Mouse (Mus musculus): ENCODE data around the gene Rdh9. TPM values are rescaled to one million over a fixed set of nuclear protein-coding genes. Genes with fewer than 3 reads are reported as not detected.
A peak's percentile ranks its signal among the peaks of the same experiment; 100 is the strongest.

Gene Rdh9
- 0.16 TPM in 1 of 2 replicates, not detected in the other for polyA plus RNA-seq (2016; fragmentation: Nextera tagmentation; extraction: Ambion mirVana)

DNA sequence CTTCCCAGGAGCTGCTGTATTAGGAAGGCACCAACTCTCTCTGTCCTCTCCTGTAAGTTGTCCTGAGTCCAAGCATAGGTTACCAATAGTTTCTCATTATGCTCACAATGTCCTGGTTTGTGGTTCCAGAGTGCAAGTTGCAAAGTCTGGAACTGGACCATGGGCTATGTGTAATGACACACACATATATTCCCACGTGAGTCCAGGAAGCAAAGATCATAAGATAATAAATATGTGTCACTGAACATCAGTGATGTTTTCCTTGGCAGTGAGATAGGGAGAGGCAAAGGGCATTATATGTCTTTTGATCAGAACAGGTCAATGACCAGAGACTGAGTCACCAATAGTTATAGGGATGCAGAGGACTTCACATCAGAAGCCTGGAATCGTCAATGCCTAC lies at the start of gene Rdh9:
Gene Rdh9, plus strand, starts transcription at position 376 of the 400 bp plus-strand sequence.
- Histone ChIP-seq H3K27me3 (no peaks in the 10 kb centered on the region), H3K4me1 (no peaks in the 10 kb centered on the region), H3K36me3 (no peaks in the 10 kb centered on the region), H3K27ac (replicated peaks) (no peak within 1 kb of the TSS), H3K9ac (replicated peaks) (no peak within 1 kb of the TSS), H3K4me3 (no peak within 1 kb of the TSS), H3K9me3 (no peaks in the 10 kb centered on the region), H3K4me2 (replicated peaks) (no peak within 1 kb of the TSS)
- WGBS, result 90% methylated on average over 2 of the region's 2 CpGs
- no peak for ATAC-seq (ENCODE audit: low FRiP score, low read depth)

DNA sequence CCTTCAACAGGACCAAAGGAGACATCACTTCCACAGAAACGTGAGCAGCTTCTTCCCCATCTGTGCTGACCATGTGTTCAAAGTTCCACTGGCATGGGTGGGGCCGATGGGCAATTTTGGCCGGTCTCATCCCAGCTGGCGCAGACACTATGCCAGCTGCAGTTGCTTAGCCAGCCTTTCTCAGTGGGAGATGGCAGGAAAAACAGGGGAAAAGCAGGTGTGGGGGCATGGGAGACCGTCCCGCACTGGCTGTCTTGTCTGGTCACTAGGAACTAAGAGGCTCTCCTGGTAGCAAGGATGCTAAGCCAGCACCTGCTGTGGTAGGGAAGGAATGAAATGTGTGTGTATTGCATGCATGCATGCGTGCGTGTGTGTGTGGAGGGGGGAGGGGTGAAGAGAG lies 47.7 kb upstream of the Rdh9 start:
- Histone ChIP-seq H3K9me3 (no peaks in the 10 kb centered on the region), H3K27me3 (peaks cover 37% of the 10 kb centered on the region), H3K27ac (replicated peaks) (no peak overlapping the region), H3K4me2 (replicated peaks) (no peak overlapping the region), H3K4me3 (no peak overlapping the region), H3K36me3 (no peaks in the 10 kb centered on the region), H3K4me1 (peaks cover 12% of the 10 kb centered on the region), H3K9ac (replicated peaks) (no peak overlapping the region)
- 87% methylated on average over 8 of the region's 8 CpGs for WGBS
- ATAC-seq (ENCODE audit: low FRiP score, low read depth), result no peak

DNA sequence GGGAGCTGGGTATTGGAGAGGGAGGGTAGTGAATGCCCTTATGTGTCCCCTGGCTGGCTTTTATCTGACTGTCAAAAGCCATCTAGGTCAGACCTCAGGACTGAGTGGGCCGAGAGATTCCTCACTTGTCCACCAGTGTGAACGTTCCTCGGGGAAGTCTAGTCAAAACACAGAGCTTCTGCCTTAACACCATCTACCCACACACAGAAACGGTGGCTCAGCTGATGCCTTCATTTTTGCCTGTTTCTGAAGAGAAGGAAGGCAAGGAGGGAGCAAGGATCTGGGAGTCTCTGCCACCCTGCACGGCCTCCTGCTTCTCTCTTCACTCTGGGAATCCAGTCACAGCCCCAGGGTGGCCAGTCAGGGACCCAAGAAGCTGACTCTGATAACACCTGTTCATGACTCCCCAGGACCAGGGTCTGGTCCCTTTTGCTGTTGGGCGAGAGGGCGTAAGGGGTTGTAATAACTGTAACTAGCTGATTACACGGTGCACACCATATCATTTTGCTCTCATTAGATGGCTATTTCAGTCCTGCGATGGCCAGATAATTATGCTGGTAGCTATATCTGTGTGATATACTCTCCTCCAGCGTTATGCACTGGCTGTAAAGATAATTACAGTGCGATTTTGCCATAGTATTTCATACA lies 45.8 kb upstream of the Rdh9 start:
- no peaks in the 10 kb centered on the region for H3K9me3 ChIP-seq
- peaks cover 37% of the 10 kb centered on the region for H3K27me3 ChIP-seq
- no peak overlapping the region for H3K9ac ChIP-seq (replicated peaks)
- no peak for ATAC-seq (ENCODE audit: low FRiP score, low read depth)
- H3K4me2 ChIP-seq (replicated peaks), result no peak overlapping the region
- no peak overlapping the region for H3K4me3 ChIP-seq
- peaks cover 12% of the 10 kb centered on the region for H3K4me1 ChIP-seq
- WGBS, result 51% methylated on average over 11 of the region's 11 CpGs
- no peaks in the 10 kb centered on the region for H3K36me3 ChIP-seq
- H3K27ac ChIP-seq (replicated peaks), result no peak overlapping the region

DNA sequence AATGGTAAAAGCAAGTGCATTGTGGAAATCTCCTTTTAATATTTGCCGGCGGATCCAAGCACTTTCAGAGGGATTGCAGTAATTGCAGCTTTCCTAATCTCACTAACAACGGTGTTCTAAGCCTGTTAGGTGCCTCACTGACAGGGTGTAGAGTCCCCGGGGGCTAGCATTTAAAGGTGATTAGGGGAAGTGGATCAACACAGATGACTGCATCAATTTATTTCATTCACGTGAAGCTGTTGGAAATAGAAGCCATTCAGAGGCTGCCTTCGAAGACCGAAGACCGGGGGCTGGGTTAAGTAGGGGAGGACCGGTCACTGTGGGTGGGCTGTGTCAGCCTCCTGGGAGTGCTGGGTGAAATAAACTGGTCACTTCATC lies 45.3 kb upstream of the Rdh9 start:
- 19% methylated on average over 9 of the region's 9 CpGs for WGBS
- ATAC-seq (ENCODE audit: low FRiP score, low read depth), result no peak
- Histone ChIP-seq H3K4me2 (replicated peaks) (no peak overlapping the region), H3K4me3 (no peak overlapping the region), H3K27ac (replicated peaks) (no peak overlapping the region), H3K4me1 (peaks cover 12% of the 10 kb centered on the region), H3K9me3 (no peaks in the 10 kb centered on the region), H3K27me3 (peaks cover 32% of the 10 kb centered on the region), H3K9ac (replicated peaks) (no peak overlapping the region), H3K36me3 (no peaks in the 10 kb centered on the region)

DNA sequence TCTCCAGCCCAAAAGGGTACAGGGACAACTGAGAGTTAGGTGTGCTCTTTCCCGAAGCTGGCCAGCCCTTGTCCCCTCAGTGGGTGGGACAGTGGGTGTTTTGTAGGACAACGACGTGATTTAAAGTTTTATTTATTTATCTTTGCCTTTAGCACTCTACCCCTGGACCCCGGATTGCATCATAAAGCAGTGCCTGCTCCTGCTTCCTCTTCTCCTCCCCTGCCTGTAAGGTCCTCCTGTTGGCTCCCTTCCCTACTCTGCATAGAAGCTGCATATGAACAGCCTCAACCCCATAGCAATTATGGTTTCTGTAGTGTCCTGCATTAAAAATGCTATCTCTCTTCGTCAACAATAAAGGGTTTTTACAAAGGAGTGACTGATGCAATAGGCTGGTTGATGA lies 44.8 kb upstream of the Rdh9 start:
- no peaks in the 10 kb centered on the region for H3K9me3 ChIP-seq
- WGBS, result 37% methylated on average over 5 of the region's 5 CpGs
- no peak overlapping the region for H3K9ac ChIP-seq (replicated peaks)
- H3K27ac ChIP-seq (replicated peaks), result no peak overlapping the region
- no peaks in the 10 kb centered on the region for H3K36me3 ChIP-seq
- peaks cover 31% of the 10 kb centered on the region for H3K27me3 ChIP-seq
- H3K4me1 ChIP-seq, result peaks cover 12% of the 10 kb centered on the region
- ATAC-seq (ENCODE audit: low FRiP score, low read depth), result no peak
- no peak overlapping the region for H3K4me3 ChIP-seq
- H3K4me2 ChIP-seq (replicated peaks), result no peak overlapping the region

DNA sequence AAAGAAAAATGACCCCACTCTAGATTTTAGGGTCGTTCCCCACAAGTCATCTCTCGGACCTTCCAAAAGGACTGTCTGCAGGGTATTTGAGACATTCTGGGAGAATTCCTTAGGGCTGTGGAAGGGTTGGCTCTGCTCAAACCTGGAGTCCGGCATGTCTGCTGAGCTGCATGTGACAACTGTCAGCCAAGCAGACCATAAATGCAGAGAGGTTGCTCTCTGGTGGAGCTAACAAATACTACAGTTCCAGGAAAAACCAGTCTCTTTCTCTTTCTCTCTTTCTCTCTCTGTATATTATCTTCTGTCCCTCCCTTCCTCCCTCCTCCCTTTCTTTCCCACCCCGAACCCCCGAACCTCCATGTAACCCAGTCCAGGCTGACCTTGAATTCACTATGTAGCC lies 41.8 kb upstream of the Rdh9 start:
- no peaks in the 10 kb centered on the region for H3K36me3 ChIP-seq
- no peak overlapping the region for H3K9ac ChIP-seq (replicated peaks)
- H3K9me3 ChIP-seq, result no peaks in the 10 kb centered on the region
- H3K27me3 ChIP-seq, result peaks cover 9% of the 10 kb centered on the region; the same call in 1 of the 2 replicates
- WGBS, result 53% methylated on average over 5 of the region's 5 CpGs
- peaks cover 15% of the 10 kb centered on the region for H3K4me1 ChIP-seq
- H3K4me3 ChIP-seq, result no peak overlapping the region
- no peak overlapping the region for H3K27ac ChIP-seq (replicated peaks)
- no peak overlapping the region for H3K4me2 ChIP-seq (replicated peaks)
- ATAC-seq (ENCODE audit: low FRiP score, low read depth), result no peak

DNA sequence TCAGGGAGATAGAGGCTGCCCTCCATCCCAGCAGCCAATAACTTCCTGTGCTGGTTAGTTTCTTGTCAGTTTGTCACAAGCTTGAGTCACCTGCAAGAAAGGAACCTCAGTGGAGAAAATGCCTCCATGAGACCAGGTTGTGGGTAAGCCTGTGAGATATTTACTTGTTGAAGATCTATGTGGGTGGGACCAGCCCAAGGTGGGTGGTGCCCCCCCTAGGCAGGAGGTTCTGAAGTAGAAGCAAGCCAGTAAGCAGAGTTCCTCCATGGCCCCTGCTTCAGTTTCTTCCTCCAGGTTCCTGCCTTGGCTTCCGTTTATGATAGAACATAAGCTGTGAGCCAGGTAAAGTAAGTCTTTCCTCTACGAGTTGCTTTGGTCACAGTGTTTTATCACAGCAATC lies 39.9 kb upstream of the Rdh9 start:
- no peaks in the 10 kb centered on the region for H3K9me3 ChIP-seq
- no peak overlapping the region for H3K4me2 ChIP-seq (replicated peaks)
- peaks cover 15% of the 10 kb centered on the region for H3K4me1 ChIP-seq
- no peak overlapping the region for H3K27ac ChIP-seq (replicated peaks)
- H3K27me3 ChIP-seq, result peaks cover 9% of the 10 kb centered on the region; the same call in 1 of the 2 replicates
- no peaks in the 10 kb centered on the region; the same call in 1 of the 2 replicates for H3K36me3 ChIP-seq
- no peak overlapping the region for H3K4me3 ChIP-seq
- WGBS, result 85% methylated on average over 2 of the region's 2 CpGs
- no peak overlapping the region for H3K9ac ChIP-seq (replicated peaks)
- no peak for ATAC-seq (ENCODE audit: low FRiP score, low read depth)

DNA sequence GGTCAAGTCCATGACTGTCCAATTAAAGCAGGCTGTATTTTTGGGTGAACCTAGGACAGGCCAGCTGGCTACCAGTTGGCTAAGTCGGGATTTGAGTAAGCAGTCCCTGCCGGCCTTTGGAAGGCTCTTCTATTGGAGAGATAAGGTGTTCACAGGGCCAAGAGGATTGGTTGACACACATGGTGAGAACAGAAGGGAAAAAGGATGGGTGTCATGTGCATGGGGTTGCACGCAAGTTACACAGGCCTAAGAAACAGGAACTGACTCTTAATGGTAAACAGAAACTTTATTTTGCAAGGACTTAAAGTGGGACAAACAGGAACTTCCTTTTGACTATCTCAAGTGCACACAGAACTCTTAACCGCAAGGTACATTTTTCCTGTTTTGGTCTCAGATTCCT lies 39.3 kb upstream of the Rdh9 start:
- Histone ChIP-seq H3K4me3 (no peak overlapping the region), H3K9ac (replicated peaks) (no peak overlapping the region), H3K4me2 (replicated peaks) (no peak overlapping the region), H3K27ac (replicated peaks) (no peak overlapping the region), H3K36me3 (peaks cover 6% of the 10 kb centered on the region), H3K4me1 (peaks cover 14% of the 10 kb centered on the region), H3K9me3 (no peaks in the 10 kb centered on the region), H3K27me3 (peaks cover 9% of the 10 kb centered on the region; the same call in 1 of the 2 replicates)
- 76% methylated on average over 4 of the region's 4 CpGs for WGBS
- no peak for ATAC-seq (ENCODE audit: low FRiP score, low read depth)

DNA sequence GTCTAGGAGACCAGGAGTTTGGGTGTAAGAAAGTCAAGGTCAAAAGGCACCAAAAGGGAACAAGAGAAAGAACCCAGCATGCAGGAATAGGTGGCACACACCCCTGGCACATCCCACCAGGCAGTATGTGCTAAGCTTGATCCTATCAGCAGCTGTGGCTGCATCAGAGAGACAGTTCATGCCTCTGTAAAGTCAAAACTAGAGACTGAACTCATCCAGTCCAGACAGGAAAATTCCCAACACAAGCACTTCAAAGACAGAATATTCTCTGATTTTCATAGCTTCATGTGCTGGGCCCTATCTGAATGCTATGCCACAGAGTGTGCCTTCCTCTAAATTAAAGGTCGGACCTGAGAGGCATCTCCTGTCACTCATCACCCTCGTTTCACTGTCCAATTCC lies 38.6 kb upstream of the Rdh9 start:
- ATAC-seq (ENCODE audit: low FRiP score, low read depth), result no peak
- Histone ChIP-seq H3K36me3 (peaks cover 13% of the 10 kb centered on the region), H3K4me2 (replicated peaks) (no peak overlapping the region), H3K4me1 (peaks cover 14% of the 10 kb centered on the region), H3K27me3 (peaks cover 6% of the 10 kb centered on the region; the same call in 1 of the 2 replicates), H3K9me3 (no peaks in the 10 kb centered on the region), H3K9ac (replicated peaks) (no peak overlapping the region), H3K4me3 (no peak overlapping the region), H3K27ac (replicated peaks) (no peak overlapping the region)
- WGBS, result 23% methylated on average over 2 of the region's 2 CpGs

DNA sequence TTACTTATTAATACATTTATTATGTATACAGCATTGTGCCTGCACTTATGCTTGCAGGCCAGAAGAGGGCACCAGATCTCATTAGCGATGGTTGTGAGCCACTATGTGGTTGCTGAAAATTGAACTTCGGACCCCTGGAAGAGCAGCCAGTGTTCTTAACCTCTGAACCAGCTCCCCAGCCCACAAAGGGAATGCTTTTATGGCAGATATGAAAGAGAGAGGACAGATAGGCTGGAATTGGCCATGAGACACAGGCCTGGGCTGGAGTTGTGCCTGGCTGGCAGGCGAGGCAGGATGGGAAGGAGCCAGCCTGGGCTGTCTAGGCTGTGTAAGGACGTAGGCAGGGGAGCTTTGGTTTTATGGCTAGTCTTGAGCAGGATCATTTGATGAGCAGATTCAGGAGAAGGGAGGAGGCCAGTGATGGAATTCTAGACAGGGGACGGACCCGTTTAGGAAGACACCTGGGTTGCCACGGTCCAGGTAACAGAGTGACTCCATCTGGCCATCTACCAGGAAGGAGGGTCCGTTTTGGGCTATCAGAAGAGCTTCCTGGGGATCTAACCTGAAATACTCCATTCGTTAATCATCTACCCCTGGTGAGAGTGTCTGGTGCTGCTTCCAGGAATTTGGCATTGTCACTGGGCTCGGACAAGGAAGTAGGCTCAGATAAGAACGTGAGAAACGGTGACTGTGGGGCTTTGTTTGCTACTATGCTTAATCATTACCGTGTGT lies 37.9 kb upstream of the Rdh9 start:
- Histone ChIP-seq H3K4me2 (replicated peaks) (no peak overlapping the region), H3K27ac (replicated peaks) (no peak overlapping the region), H3K9me3 (no peaks in the 10 kb centered on the region), H3K4me3 (no peak overlapping the region), H3K36me3 (peaks cover 20% of the 10 kb centered on the region), H3K27me3 (peaks cover 4% of the 10 kb centered on the region; the same call in 1 of the 2 replicates), H3K9ac (replicated peaks) (no peak overlapping the region), H3K4me1 (peaks cover 14% of the 10 kb centered on the region)
- 56% methylated on average over 13 of the region's 13 CpGs for WGBS
- ATAC-seq (ENCODE audit: low FRiP score, low read depth), result no peak

DNA sequence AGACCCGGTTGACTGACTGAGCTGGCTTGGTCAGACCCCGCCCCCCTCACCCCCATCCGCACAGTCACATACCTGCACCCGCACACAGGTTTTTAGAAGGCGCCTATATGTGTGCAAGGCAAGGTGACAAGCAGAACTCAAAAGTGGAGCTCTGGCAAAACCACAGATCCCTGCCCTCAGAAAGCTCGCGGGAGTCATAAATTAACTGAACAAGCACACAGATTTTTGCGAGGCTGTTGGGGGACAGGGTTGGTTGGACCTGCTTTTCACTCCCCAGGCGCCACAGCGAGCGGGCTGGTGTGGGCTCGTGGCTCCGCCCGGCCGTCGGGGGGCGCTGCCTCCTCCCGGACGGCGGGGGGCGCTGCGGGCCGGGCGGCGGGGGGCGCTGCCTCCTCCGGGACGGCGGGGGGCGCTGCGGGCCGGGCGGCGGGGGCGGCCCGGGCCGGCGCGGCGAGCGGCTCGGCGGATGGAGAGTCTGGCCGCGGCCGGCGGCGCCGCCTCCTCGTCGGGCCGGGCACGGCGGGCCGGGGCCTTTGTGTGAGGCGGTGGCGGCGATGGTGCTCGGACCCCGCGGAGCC lies 37.0 kb upstream of the Rdh9 start, which contains the start of gene Zbtb39:
Gene Zbtb39, plus strand, starts transcription at position 456 of the 578 bp plus-strand sequence.
- no peaks in the 10 kb centered on the region for H3K9me3 ChIP-seq
- H3K9ac ChIP-seq (replicated peaks), result peak within 1 kb of the TSS; percentile 98
- WGBS, result 2% methylated on average over 25 of the region's 61 CpGs
- peak within 1 kb of the TSS; percentile 99 for H3K4me3 ChIP-seq
- H3K36me3 ChIP-seq, result peaks cover 29% of the 10 kb centered on the region
- peaks cover 14% of the 10 kb centered on the region for H3K4me1 ChIP-seq
- peak within 1 kb of the TSS; percentile 76 for H3K4me2 ChIP-seq (replicated peaks)
- peak; percentile 89 for ATAC-seq (ENCODE audit: low FRiP score, low read depth)
- peak within 1 kb of the TSS; percentile 78 for H3K27ac ChIP-seq (replicated peaks)
- H3K27me3 ChIP-seq, result no peaks in the 10 kb centered on the region; the same call in 1 of the 2 replicates

DNA sequence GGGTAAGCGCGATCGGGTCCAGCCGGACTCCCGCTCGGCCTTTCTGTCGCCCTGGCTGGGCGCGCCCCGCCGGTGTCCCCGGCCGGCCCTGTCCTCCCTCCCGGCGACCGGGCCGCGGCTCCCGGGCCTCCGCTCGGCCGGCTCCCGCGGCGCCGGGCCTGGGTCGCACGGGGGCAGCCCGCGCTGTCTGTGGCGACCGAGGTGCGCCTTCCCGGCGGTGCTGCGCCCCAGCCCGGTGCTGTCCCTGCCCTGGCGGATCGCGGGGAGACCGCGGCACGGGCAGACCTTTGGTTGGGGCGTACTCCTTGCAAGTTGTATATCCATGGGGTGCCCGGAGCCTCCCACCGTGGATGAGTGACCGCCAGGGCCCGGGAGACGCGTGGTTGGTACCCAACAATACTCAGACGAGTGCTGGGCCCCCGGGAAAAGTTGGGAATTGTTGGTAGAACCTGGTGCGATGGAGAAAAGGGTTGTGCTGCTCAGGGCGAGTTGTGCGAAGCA lies 36.5 kb upstream of the Rdh9 start:
- Histone ChIP-seq H3K27me3 (no peaks in the 10 kb centered on the region; the same call in 1 of the 2 replicates), H3K9ac (replicated peaks) (peak overlapping the region; percentile 98), H3K4me1 (peaks cover 14% of the 10 kb centered on the region), H3K27ac (replicated peaks) (peak overlapping the region; percentile 78), H3K4me2 (replicated peaks) (peak overlapping the region; percentile 76), H3K9me3 (no peaks in the 10 kb centered on the region), H3K36me3 (peaks cover 34% of the 10 kb centered on the region), H3K4me3 (peak overlapping the region; percentile 99)
- peak; percentile 75 for ATAC-seq (ENCODE audit: low FRiP score, low read depth)
- under 1% methylated on average over 50 of the region's 55 CpGs for WGBS

Data from midbrain, embryonic 12.5 days (tissue).